Mouse (Mus musculus): ENCODE measurements around the gene Hes5. TPM values are rescaled to one million over a fixed set of nuclear protein-coding genes. Genes with fewer than 3 reads are reported as not detected.

Gene Hes5
- polyA plus RNA-seq, 1 experiment from 2014 or later, result 0.15 TPM

- H3K9ac ChIP-seq (replicated peaks), result no peak overlapping the region
- H3K9me3 ChIP-seq (ENCODE audit: low read length), result no peaks in the 10 kb centered on the region
- TF ChIP-seq CTCF (IDR thresholded peaks at IDR 0.05; ENCODE audit: low read depth) (no peak), EP300 (IDR thresholded peaks at IDR 0.05; ENCODE audit: low read depth) (no peak)
- no peaks in the 10 kb centered on the region for H3K4me1 ChIP-seq (ENCODE audit: insufficient read depth)
- peaks cover 92% of the 10 kb centered on the region for H3K36me3 ChIP-seq (replicated peaks; ENCODE audit: insufficient read depth, low read length)
- no peak overlapping the region for H3K27ac ChIP-seq (ENCODE audit: low read depth)
- ATAC-seq (no peak), DNase-seq (no peak)
- WGBS (ENCODE audit: insufficient replicate concordance), result 95% methylated on average over 12 of the region's 12 CpGs
- H3K27me3 ChIP-seq (ENCODE audit: insufficient read depth, low read length), result no peaks in the 10 kb centered on the region
- H3K4me2 ChIP-seq (ENCODE audit: low read depth, low read length), result no peak overlapping the region
- H3K4me3 ChIP-seq (ENCODE audit: low read depth, low read length), result no peak overlapping the region
Observed at GRCm38 (mm10) chr4:154972546-154972945, 11.8 kb downstream of the Hes5 start.

GRCm38 (mm10) chr4:154974163-154974611 is 13.5 kb downstream of the Hes5 start:
- Histone ChIP-seq H3K27ac (ENCODE audit: low read depth) (no peak overlapping the region), H3K9ac (replicated peaks) (no peak overlapping the region), H3K4me3 (ENCODE audit: low read depth, low read length) (no peak overlapping the region), H3K9me3 (ENCODE audit: low read length) (no peaks in the 10 kb centered on the region), H3K36me3 (replicated peaks; ENCODE audit: insufficient read depth, low read length) (peaks cover 100% of the 10 kb centered on the region), H3K4me1 (ENCODE audit: insufficient read depth) (no peaks in the 10 kb centered on the region), H3K4me2 (ENCODE audit: low read depth, low read length) (no peak overlapping the region), H3K27me3 (ENCODE audit: insufficient read depth, low read length) (no peaks in the 10 kb centered on the region)
- WGBS (ENCODE audit: insufficient replicate concordance), result 86% methylated on average over 11 of the region's 11 CpGs
- ATAC-seq (no peak), DNase-seq (no peak)
- no peak for TF ChIP-seq CTCF (IDR thresholded peaks at IDR 0.05; ENCODE audit: low read depth)
- no peak for TF ChIP-seq EP300 (IDR thresholded peaks at IDR 0.05; ENCODE audit: low read depth)

GRCm38 (mm10) chr4:154980110-154980509 is 19.4 kb downstream of the Hes5 start:
- ATAC-seq, result no peak
- TF ChIP-seq CTCF (IDR thresholded peaks at IDR 0.05; ENCODE audit: low read depth) (peak; percentile 55), EP300 (IDR thresholded peaks at IDR 0.05; ENCODE audit: low read depth) (no peak)
- no peak overlapping the region for H3K4me2 ChIP-seq (ENCODE audit: low read depth, low read length)
- H3K4me3 ChIP-seq (ENCODE audit: low read depth, low read length), result no peak overlapping the region
- peaks cover 63% of the 10 kb centered on the region for H3K36me3 ChIP-seq (replicated peaks; ENCODE audit: insufficient read depth, low read length)
- no peaks in the 10 kb centered on the region for H3K9me3 ChIP-seq (ENCODE audit: low read length)
- no peak for DNase-seq
- no peak overlapping the region for H3K27ac ChIP-seq (ENCODE audit: low read depth)
- WGBS (ENCODE audit: insufficient replicate concordance), result 90% methylated on average over 4 of the region's 4 CpGs
- H3K27me3 ChIP-seq (ENCODE audit: insufficient read depth, low read length), result 0 out of 2 replicates have a peak, but pooled peaks cover 4% of the 10 kb centered on the region
- H3K9ac ChIP-seq (replicated peaks), result no peak overlapping the region
- H3K4me1 ChIP-seq (ENCODE audit: insufficient read depth), result no peaks in the 10 kb centered on the region

- WGBS (ENCODE audit: insufficient replicate concordance), result 80% methylated on average over 6 of the region's 6 CpGs
- Histone ChIP-seq H3K4me1 (ENCODE audit: insufficient read depth) (0 out of 2 replicates have a peak, but pooled peaks cover 2% of the 10 kb centered on the region), H3K36me3 (replicated peaks; ENCODE audit: insufficient read depth, low read length) (peaks cover 53% of the 10 kb centered on the region), H3K9me3 (ENCODE audit: low read length) (no peaks in the 10 kb centered on the region), H3K27me3 (ENCODE audit: insufficient read depth, low read length) (0 out of 2 replicates have a peak, but pooled peaks cover 4% of the 10 kb centered on the region), H3K27ac (ENCODE audit: low read depth) (no peak overlapping the region), H3K4me3 (ENCODE audit: low read depth, low read length) (no peak overlapping the region), H3K4me2 (ENCODE audit: low read depth, low read length) (no peak overlapping the region), H3K9ac (replicated peaks) (no peak overlapping the region)
- no peak for TF ChIP-seq EP300 (IDR thresholded peaks at IDR 0.05; ENCODE audit: low read depth)
- TF ChIP-seq CTCF (IDR thresholded peaks at IDR 0.05; ENCODE audit: low read depth), result no peak
- no peak for DNase-seq
- peak; percentile 5; the same call in 1 of the 2 replicates for ATAC-seq
Observed at GRCm38 (mm10) chr4:154981076-154981475, 20.4 kb downstream of the Hes5 start.

- Histone ChIP-seq H3K27ac (ENCODE audit: low read depth) (no peak overlapping the region), H3K27me3 (ENCODE audit: insufficient read depth, low read length) (0 out of 2 replicates have a peak, but pooled peaks cover 4% of the 10 kb centered on the region), H3K4me2 (ENCODE audit: low read depth, low read length) (no peak overlapping the region), H3K36me3 (replicated peaks; ENCODE audit: insufficient read depth, low read length) (peaks cover 49% of the 10 kb centered on the region), H3K9ac (replicated peaks) (no peak overlapping the region), H3K9me3 (ENCODE audit: low read length) (no peaks in the 10 kb centered on the region), H3K4me1 (ENCODE audit: insufficient read depth) (0 out of 2 replicates have a peak, but pooled peaks cover 2% of the 10 kb centered on the region), H3K4me3 (ENCODE audit: low read depth, low read length) (no peak overlapping the region)
- ATAC-seq (peak; percentile 64; the same call in 1 of the 2 replicates), DNase-seq (peak; percentile 62)
- peak; percentile 77 for TF ChIP-seq CTCF (IDR thresholded peaks at IDR 0.05; ENCODE audit: low read depth)
- no peak for TF ChIP-seq EP300 (IDR thresholded peaks at IDR 0.05; ENCODE audit: low read depth)
- WGBS (ENCODE audit: insufficient replicate concordance), result 31% methylated on average over 7 of the region's 7 CpGs
Observed at GRCm38 (mm10) chr4:154981530-154981929, 20.8 kb downstream of the Hes5 start.

- no peak for DNase-seq
- H3K27me3 ChIP-seq (ENCODE audit: insufficient read depth, low read length), result 0 out of 2 replicates have a peak, but pooled peaks cover 4% of the 10 kb centered on the region
- H3K4me1 ChIP-seq (ENCODE audit: insufficient read depth), result 0 out of 2 replicates have a peak, but pooled peaks cover 2% of the 10 kb centered on the region
- peaks cover 39% of the 10 kb centered on the region for H3K36me3 ChIP-seq (replicated peaks; ENCODE audit: insufficient read depth, low read length)
- 73% methylated on average over 17 of the region's 19 CpGs for WGBS (ENCODE audit: insufficient replicate concordance)
- no peak overlapping the region for H3K4me3 ChIP-seq (ENCODE audit: low read depth, low read length)
- no peak for ATAC-seq
- H3K9ac ChIP-seq (replicated peaks), result no peak overlapping the region
- no peak overlapping the region for H3K4me2 ChIP-seq (ENCODE audit: low read depth, low read length)
- TF ChIP-seq EP300 (IDR thresholded peaks at IDR 0.05; ENCODE audit: low read depth), result no peak
- no peak for TF ChIP-seq CTCF (IDR thresholded peaks at IDR 0.05; ENCODE audit: low read depth)
- H3K9me3 ChIP-seq (ENCODE audit: low read length), result no peaks in the 10 kb centered on the region
- no peak overlapping the region for H3K27ac ChIP-seq (ENCODE audit: low read depth)
Observed at GRCm38 (mm10) chr4:154982247-154983120, 21.8 kb downstream of the Hes5 start.

Measured in liver, postnatal 0 days (tissue).